Mouse (Mus musculus): ENCODE results near the gene Gpank1.

Gene Gpank1

DNA sequence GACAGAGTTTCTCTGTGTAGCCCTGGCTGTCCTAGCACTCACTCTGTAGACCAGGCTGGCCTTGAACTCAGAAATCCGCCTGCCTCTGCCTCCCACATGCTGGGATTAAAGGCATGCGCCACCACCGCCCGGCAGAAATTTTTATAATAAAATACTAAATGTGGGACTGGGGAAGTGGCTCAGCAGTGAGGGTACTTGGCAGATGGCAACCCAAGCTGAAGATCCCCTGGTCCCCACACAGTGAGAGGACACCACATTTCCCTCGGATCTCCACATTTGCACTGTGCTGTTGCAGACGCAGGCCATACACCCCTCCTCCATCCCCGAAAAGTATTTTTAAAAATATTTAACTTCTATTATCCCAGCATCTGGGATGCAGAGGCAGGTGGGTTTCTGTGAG, 12.3 kb downstream of the Gpank1 start:
- POLR2A ChIA-PET: interaction anchor here in 2 of 4 experiments (1.5 to 5.2 kb wide), 8 partner anchors 12 to 181 kb away, joined by 5 to 56 read pairs (median 25); partner anchors contain the start of genes Csnk2b (in 2 of the 2), Ddx39b (in 2 of the 2) and Gpank1 (in 2 of the 2)

DNA sequence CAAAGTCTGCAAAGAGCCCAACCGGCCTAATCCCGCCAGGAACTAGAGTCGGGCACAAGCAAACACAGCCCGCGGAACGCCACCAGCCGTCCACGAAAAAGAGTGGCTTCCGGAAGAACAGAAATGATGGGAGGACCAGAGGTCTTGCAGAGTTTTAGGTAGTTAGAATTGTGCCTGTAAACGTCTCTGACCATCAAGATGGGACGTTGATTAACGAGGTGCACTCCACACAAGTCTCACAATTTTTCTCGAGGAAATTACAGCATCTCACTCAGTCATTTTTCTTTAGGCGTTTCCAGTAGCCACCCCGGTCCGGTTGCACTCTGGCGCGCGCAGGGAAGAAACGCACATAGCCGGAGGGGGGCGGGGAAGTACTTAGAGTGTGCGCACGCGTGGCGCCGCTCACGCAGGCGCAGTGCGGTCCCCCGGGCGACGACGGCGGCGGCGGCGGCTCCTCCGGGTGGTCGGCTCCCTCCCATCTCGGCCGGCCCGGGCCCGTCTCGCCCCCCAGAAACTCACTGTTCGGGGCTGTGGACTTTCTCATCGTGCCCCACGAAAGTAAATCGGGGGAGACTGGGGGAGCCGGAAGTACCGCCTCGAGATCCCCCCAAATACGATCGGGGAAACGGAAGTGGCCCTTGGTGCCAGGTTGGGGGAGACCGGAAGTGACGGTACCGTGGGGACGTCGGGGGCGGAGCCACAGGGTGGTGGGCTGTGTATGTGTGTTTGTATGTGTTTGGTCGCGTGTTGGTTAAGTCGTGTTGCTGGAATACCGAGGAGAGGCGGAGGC, 13.7 kb downstream of the Gpank1 start, which contains the start of gene Bag6:
Bag6 (plus strand) TSS at position 378 of the 790 bp plus-strand sequence.
- POLR2A ChIA-PET: interaction anchor here in 2 of 4 experiments (0.6 to 1.5 kb wide), 7 partner anchors 9 to 752 kb away, joined by 3 to 6 read pairs (median 5); partner anchors contain the start of genes Csnk2b (in 2 of the 2), Gpank1 (in 2 of the 2), D17H6S53E (in 1 of the 2) and Ddx39b (in 1 of the 2)
- CTCF ChIA-PET: no interaction called here

More for the DNA sequence above, 12.3 kb downstream of the Gpank1 start:
- CTCF ChIA-PET: interaction anchor here in 1 of 4 experiments (0.6 kb wide), 1 partner anchor 35 kb away, joined by 3 read pairs; no protein-coding TSS in a partner anchor

DNA sequence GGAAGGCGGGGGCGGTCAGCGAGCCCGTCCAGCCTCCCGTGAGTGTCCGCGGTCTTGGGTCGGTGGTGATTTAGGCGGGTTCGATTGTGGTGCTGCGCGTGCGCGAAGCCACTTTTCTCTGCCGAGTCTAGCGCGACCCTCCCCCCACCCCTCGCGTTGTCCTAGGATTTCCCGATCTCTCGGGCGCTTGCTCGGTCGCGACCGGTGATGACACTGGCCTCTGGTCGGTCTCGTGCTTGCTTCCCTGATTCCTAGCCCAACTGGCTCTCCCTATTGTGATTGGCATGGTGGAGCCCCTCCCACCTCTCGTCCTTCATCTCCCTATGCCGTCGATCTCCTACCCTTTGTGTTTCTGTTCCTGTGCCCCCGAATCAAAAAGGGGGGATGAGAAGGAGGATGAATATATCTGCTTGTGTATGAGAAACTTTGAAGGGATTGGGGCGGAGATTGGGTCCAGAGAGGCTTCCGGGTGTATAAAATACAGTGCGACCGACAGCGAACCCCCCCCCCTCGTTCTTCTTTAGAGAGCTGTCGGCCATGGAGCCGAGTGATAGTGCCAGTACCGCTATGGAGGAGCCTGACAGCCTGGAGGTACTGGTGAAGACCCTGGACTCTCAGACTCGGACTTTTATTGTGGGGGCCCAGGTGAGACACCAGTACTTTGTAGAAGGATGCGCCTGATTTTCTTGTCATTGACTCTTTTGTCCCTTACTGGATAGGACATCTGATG, 14.5 kb downstream of the Gpank1 start:
- ChIA-PET POLR2A (interaction anchor here (0.6 to 21.3 kb wide), 16 partner anchors 9 to 183 kb away, joined by 3 to 561 read pairs (median 3); partner anchors contain the start of genes Prrc2a (in 2 of the 4), Csnk2b (in 1 of the 4), D17H6S53E (in 1 of the 4) and Ddx39b (in 1 of the 4)), CTCF (interaction anchor here in 1 of 4 experiments (0.6 kb wide), 2 partner anchors 107 to 174 kb away, joined by 3 to 4 read pairs; no protein-coding TSS in a partner anchor)

DNA sequence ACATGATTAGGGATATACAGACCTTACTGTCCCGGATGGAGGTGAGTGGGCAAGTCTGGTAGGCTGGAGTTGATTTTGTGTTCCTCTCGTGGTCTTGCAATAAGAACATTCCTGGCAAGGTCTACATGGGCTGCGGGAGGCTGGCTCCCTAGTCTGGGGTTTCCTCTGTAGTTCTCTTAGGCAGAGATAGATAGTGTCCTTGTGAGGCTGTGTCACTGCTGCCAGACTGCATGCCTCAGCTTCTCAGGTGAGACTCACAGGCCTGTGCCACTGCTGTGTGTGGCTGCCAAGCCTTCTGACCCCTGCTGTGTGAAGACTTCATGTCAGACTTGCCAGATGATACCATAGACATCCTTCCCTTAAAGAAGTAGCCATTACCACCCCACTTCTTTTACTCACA, 18.0 kb downstream of the Gpank1 start:
- ChIA-PET CTCF (interaction anchor here in 1 of 4 experiments (0.6 kb wide), 1 partner anchor 51 kb away, joined by 3 read pairs; no protein-coding TSS in a partner anchor), POLR2A (interaction anchor here (1.0 to 21.3 kb wide), 17 partner anchors 9 to 135 kb away, joined by 3 to 561 read pairs (median 7); partner anchors contain the start of genes Csnk2b (in 2 of the 4), D17H6S53E (in 2 of the 4), Gpank1 (in 2 of the 4) and Prrc2a (in 2 of the 4))

DNA sequence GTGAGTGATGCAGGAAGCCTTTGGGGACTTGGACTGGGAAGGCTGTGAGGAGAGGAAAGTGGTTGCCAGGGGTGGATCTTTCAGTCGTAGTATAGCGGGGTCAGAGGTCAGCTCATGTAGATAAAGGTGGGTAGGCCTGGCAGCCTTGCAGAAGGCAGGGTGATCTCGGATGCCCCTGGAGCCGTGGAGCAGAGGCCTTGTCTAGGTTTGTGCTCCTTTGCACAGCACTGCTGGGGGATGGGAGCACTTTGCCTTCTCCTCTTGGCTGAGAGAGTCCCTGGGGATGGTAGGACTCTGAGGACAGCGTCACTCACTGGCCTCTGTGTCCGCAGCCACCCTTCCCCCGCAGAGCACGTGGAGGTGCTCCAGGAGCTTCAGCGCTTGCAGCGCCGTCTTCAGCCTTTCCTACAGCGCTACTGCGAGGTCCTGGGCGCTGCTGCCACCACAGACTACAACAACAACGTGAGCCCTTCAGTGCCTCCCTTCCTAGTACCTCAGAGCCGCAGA, 19.3 kb downstream of the Gpank1 start:
- ChIA-PET POLR2A (interaction anchor here in 3 of 4 experiments (0.6 to 21.3 kb wide), 11 partner anchors 9 to 103 kb away, joined by 3 to 561 read pairs (median 4); partner anchors contain the start of genes D17H6S53E (in 2 of the 3), Prrc2a (in 2 of the 3), Apom (in 1 of the 3) and Csnk2b (in 1 of the 3)), CTCF (interaction anchor here in 1 of 4 experiments (0.6 to 0.8 kb wide), 2 partner anchors 9 to 28 kb away, joined by 5 read pairs; partner anchors contain the start of gene Apom)

DNA sequence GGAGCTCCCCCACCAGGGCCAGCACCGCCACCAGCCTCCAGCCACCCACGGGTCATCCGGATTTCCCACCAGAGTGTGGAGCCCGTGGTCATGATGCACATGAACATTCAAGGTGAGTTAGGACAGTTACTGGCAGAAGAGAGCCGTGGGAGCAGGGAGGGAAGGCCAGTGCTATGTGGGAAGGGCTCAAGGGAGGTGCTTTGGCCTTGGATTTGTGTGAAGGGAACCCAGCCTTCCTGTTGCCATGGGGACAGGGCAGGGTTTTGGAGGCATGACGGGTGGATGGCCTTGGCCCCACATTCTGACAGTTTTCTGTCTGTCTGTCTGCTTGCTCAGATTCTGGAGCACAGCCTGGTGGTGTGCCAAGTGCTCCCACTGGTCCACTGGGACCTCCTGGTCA, 20.7 kb downstream of the Gpank1 start:
- CTCF ChIA-PET: interaction anchor here in 1 of 4 experiments (1.3 kb wide), 1 partner anchor 27 kb away, joined by 5 read pairs; no protein-coding TSS in a partner anchor
- POLR2A ChIA-PET: interaction anchor here in 2 of 4 experiments (0.6 to 21.3 kb wide), 16 partner anchors 10 to 189 kb away, joined by 3 to 561 read pairs (median 6); partner anchors contain the start of genes Apom (in 2 of the 2), Csnk2b (in 2 of the 2), D17H6S53E (in 2 of the 2) and Ddx39b (in 2 of the 2)

DNA sequence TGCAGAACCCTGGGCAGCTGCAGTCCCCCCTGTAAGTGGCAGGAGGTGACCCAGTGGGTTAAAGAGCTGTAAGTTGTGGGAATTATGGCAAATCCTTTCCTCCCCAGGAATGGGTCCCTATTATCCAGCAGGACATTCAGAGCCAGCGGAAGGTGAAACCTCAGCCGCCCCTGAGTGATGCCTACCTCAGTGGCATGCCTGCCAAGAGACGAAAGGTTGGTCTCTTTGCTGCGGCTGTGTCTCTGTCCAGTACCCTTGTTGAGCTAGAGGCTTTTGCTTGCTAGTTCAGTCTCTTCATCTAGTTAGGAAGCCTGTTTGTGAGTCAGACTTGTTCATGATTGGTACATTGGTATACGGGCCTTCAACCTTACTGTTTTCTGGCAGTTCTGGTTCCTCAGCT, 24.9 kb downstream of the Gpank1 start:
- POLR2A ChIA-PET: interaction anchor here (0.5 to 24.1 kb wide), 35 partner anchors 0 to 196 kb away, joined by 3 to 561 read pairs (median 6); partner anchors contain the start of genes Apom (in 3 of the 4), Prrc2a (in 3 of the 4), D17H6S53E (in 2 of the 4) and Csnk2b (in 1 of the 4)

DNA sequence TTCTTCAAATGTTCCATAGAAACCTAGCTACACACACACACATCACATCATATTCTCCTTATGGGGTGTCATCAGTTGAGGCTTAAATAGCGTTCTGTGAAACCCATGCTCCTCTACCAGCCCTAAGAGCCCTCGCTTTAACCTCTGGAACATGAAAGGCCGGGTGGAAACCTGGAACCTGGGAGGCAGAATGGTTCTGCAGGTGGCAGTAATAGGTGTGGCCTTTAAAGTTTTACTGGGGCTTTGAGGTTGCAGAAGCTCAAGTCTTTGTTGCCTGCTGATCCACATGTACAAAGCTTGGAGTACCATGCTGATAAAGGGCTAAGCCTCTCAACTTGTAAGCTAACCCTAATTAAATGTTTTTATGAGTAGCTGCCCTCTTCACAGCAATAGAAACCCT, 26.1 kb downstream of the Gpank1 start:
- POLR2A ChIA-PET: interaction anchor here (0.6 to 24.1 kb wide), 41 partner anchors 1 to 197 kb away, joined by 3 to 561 read pairs (median 7); partner anchors contain the start of genes D17H6S53E (in 4 of the 4), Ddx39b (in 3 of the 4), Prrc2a (in 3 of the 4) and Apom (in 2 of the 4)
- CTCF ChIA-PET: interaction anchor here in 1 of 4 experiments (0.6 to 0.9 kb wide), 2 partner anchors 21 to 111 kb away, joined by 4 read pairs; no protein-coding TSS in a partner anchor

More for the DNA sequence above, 24.9 kb downstream of the Gpank1 start:
- CTCF ChIA-PET: interaction anchor here in 1 of 4 experiments (0.6 to 0.8 kb wide), 2 partner anchors 23 to 156 kb away, joined by 3 read pairs; no protein-coding TSS in a partner anchor

DNA sequence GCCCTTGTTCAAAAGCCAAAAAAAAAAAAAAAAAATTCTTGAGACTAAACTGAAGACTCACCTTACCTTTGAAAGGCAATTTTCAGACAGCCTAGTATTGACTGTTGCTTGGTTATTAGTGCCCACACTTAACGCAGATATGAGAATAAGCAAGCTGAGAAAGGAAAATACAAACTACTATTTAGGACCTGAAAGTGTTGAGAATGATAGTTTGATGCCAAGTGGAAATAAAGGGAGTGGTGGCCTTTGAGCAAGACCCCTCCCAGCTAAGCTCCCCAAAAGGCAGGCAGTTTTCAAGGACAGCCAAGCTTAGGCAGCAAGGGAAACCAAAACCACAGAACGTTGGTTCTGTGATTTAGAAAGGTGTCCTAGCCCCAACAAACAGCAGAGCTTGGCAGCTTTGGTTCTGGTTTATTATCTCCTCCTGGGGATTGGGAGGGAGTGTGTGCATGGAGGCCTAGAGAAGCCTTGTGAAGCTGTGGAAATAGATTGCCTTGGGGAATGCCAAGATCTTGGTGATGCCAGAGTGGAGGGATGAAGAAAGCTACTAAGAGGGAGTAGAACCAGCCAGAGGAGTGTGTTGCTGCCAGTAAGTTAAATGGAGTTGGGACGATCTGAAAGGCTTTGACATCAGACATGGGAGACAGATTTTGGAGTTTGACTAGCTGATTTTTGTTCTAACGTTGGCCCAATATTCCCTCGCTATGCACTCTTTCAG, 26.8 kb downstream of the Gpank1 start:
- ChIA-PET CTCF (interaction anchor here in 1 of 4 experiments (0.6 to 1.2 kb wide), 3 partner anchors 19 to 111 kb away, joined by 3 to 4 read pairs (median 4); no protein-coding TSS in a partner anchor), POLR2A (interaction anchor here (0.6 to 24.1 kb wide), 43 partner anchors 2 to 555 kb away, joined by 3 to 561 read pairs (median 5); partner anchors contain the start of genes D17H6S53E (in 3 of the 4), Ddx39b (in 3 of the 4), Apom (in 2 of the 4) and Csnk2b (in 2 of the 4))

DNA sequence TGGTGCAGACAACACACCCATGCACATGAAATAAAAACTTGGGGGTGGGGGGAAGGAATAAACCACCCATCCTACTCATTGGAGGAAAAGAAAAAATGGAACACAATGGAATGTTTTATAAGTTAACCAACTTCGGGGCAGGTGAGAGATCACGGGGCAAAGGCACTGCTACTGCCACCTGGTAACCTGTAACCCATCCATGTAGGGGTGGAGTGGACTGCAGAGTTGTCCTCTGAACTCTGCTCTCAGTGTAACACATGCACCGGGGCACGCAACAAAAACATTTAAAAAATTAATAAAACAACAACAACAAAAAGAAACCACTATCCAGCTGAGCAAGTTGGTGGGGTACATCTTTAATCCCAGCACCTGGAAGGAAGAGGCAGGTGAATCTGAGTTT, 30.9 kb downstream of the Gpank1 start:
- POLR2A ChIA-PET: interaction anchor here (0.8 to 24.9 kb wide), 11 partner anchors 5 to 104 kb away, joined by 3 to 561 read pairs (median 5); partner anchors contain the start of genes Ddx39b (in 2 of the 4) and Prrc2a (in 1 of the 4)
- CTCF ChIA-PET: interaction anchor here in 2 of 4 experiments (1.0 kb wide), 2 partner anchors 16 to 17 kb away, joined by 3 read pairs; no protein-coding TSS in a partner anchor

DNA sequence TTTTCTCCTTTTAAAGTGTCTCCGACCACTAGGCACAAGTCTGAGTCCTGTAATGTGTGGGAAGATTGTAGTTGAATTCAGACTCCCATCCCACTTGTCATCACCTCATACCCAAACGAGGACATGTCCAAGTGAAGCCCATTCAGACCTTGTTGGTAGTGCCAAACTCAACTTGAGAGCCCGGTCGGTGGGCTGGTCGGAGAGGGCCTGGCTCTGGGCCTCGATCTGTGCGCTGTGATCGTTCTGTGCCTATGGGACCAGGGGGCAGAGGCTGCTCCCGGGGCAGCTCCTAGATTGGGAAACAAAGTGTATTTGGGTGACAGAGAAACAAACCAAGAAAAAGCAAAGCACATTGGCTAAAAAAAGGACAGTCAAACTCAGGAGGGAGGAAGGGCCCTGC, 31.8 kb downstream of the Gpank1 start:
- CTCF ChIA-PET: interaction anchor here in 2 of 4 experiments (0.7 to 1.0 kb wide), 2 partner anchors 15 to 93 kb away, joined by 3 read pairs; no protein-coding TSS in a partner anchor
- POLR2A ChIA-PET: interaction anchor here (0.7 to 24.9 kb wide), 12 partner anchors 4 to 191 kb away, joined by 3 to 561 read pairs (median 5); partner anchors contain the start of genes Ddx39b (in 2 of the 4) and Prrc2a (in 1 of the 4)

DNA sequence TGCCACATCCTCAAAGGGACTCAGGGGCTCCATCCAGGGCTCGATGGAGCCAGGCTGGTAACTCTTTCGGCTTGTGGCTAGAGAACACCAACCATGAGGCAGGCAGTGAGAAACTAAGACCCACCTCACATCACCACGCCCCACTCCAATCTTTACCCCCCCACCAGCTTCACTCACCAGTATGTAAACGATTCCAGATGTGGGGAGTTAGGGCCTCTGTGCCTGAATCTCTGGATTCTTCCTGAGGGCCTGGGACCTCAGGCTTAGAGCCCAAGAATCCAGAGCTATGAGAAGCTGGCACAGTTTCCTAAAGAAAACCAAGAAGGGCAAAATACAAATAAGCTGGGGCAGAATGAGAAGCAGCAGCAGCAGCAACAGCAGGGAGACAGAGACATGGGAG, 32.7 kb downstream of the Gpank1 start:
- CTCF ChIA-PET: interaction anchor here in 1 of 4 experiments (2.4 kb wide), 1 partner anchor 15 kb away, joined by 15 read pairs; no protein-coding TSS in a partner anchor
- POLR2A ChIA-PET: interaction anchor here (0.6 to 24.9 kb wide), 18 partner anchors 3 to 736 kb away, joined by 3 to 561 read pairs (median 8); partner anchors contain the start of genes Ddx39b (in 3 of the 4) and Prrc2a (in 3 of the 4)

DNA sequence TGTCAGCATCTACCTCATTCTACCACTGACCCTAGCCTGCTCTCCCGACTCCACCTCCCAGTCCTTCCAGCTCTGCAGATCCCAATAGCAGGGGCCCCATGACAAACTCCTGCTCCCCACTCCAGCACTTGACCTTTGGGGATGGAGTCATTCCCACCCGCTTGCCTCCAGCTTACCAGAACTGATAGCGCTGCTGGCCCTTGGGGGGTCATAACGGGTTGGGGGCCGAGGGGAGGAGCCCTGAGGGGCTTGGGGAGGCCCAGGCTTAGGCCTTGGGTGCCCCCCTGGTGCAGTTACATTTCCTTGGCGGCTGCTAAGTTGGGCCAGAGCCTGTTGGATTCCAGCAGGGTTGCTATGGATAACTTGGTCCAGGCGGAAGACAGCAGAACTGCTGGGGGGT, 33.4 kb downstream of the Gpank1 start:
- ChIA-PET POLR2A (interaction anchor here (0.6 to 24.9 kb wide), 25 partner anchors 3 to 735 kb away, joined by 3 to 561 read pairs (median 7); partner anchors contain the start of genes Ddx39b (in 4 of the 4), Prrc2a (in 3 of the 4), D17H6S53E (in 2 of the 4) and Apom (in 1 of the 4)), CTCF (interaction anchor here in 2 of 4 experiments (1.7 to 2.5 kb wide), 2 partner anchors 12 to 14 kb away, joined by 6 to 15 read pairs (median 9); no protein-coding TSS in a partner anchor)

DNA sequence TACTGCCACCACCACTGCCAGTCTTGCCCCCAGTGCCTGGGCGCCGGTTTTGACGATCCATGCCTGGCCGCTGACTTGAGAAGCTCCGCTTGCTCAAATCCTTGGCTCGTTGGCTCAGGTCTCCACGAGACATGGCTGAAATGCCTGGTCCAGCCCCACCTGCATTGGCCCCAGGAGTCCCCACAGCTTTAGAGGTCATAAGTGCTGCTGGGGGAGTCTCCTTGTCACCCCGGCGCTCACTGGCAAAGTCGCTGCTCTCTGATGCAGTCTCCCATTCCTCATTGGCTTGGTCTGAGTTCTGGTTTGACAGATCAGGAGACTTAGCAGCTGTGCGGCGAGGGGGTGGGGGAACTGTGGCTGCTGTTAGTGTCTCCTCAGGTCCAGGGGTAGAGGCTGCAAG, 34.2 kb downstream of the Gpank1 start:
- POLR2A ChIA-PET: interaction anchor here (0.6 to 24.9 kb wide), 27 partner anchors 2 to 1909 kb away, joined by 3 to 561 read pairs (median 6); partner anchors contain the start of genes D17H6S53E (in 3 of the 4), Ddx39b (in 3 of the 4), Prrc2a (in 3 of the 4) and Apom (in 1 of the 4)

More for the DNA sequence above, 34.2 kb downstream of the Gpank1 start:
- CTCF ChIA-PET: interaction anchor here in 2 of 4 experiments (1.0 to 2.5 kb wide), 3 partner anchors 11 to 13 kb away, joined by 6 to 15 read pairs (median 8); no protein-coding TSS in a partner anchor

All from embryonic stem cell, embryonic (primary cell).